Mouse (Mus musculus) brain, embryonic 14.5 days (tissue): ENCODE measurements around the gene Cntn2. TPM values are rescaled to one million over a fixed set of nuclear protein-coding genes. Genes with fewer than 3 reads are reported as not detected.

Experiments used
- DNase-seq: peaks from one replicate; pipeline ENCODE4 v3.0.0-alpha.2; 2011; ENCODE audit warnings: low read depth
- CTCF ChIP-seq: fragments of 200-500 bp; IDR thresholded peaks from 2 replicates; pipeline ENCODE4 v1.5.1; 2012; ENCODE audit warnings: inconsistent platforms, mild to moderate bottlenecking, moderate library complexity, borderline replicate concordance; ENCODE audit not compliant: insufficient read depth, insufficient read length; ENCODE audit errors: extremely low read depth
- POLR2A ChIP-seq: fragments of 200-500 bp; IDR thresholded peaks from 2 replicates; pipeline ENCODE4 v1.6.1; 2012; ENCODE audit warnings: mild to moderate bottlenecking, inconsistent platforms, borderline replicate concordance; ENCODE audit not compliant: poor library complexity, insufficient read depth, insufficient read length, severe bottlenecking; ENCODE audit errors: extremely low read depth
- polyA plus RNA-seq: library from polyadenylated mRNA; depleted of rRNA; stranded (reverse); fragments of >200 nt; gene quantifications from 2 replicates; pipeline ENCODE4 v1.2.3, GENCODE M21; 2012

Cntn2 gene
- polyA plus RNA-seq, 1 experiment, result 92.0 TPM

GRCm38 (mm10) chr1:132567336-132568125 lies 24.5 kb upstream of the Cntn2 start:
- TF ChIP-seq CTCF (no peak), POLR2A (no peak)

GRCm38 (mm10) chr1:132565766-132566165 lies 22.7 kb upstream of the Cntn2 start:
- DNase-seq, result no peak

More at GRCm38 (mm10) chr1:132567336-132568125, 24.5 kb upstream of the Cntn2 start:
- DNase-seq, result no peak

GRCm38 (mm10) chr1:132564946-132565345 lies 21.9 kb upstream of the Cntn2 start:
- DNase-seq, result no peak
- TF ChIP-seq POLR2A (no peak), CTCF (no peak)

More at GRCm38 (mm10) chr1:132565766-132566165, 22.7 kb upstream of the Cntn2 start:
- TF ChIP-seq CTCF (no peak), POLR2A (no peak)

- TF ChIP-seq CTCF (no peak), POLR2A (no peak)
- peak; percentile 89 for DNase-seq
Measured at GRCm38 (mm10) chr1:132562337-132562795, 19.3 kb upstream of the Cntn2 start.

GRCm38 (mm10) chr1:132560907-132561700 lies 18.0 kb upstream of the Cntn2 start:
- peak; percentile 72 for DNase-seq
- TF ChIP-seq CTCF (no peak), POLR2A (no peak)

- peak; percentile 78 for DNase-seq
- no peak for TF ChIP-seq CTCF
- no peak for TF ChIP-seq POLR2A
Measured at GRCm38 (mm10) chr1:132559045-132559444, 16.0 kb upstream of the Cntn2 start.

GRCm38 (mm10) chr1:132557901-132558631 lies 15.0 kb upstream of the Cntn2 start:
- TF ChIP-seq CTCF, result no peak
- no peak for TF ChIP-seq POLR2A
- peak; percentile 92 for DNase-seq

- no peak for TF ChIP-seq CTCF
- no peak for TF ChIP-seq POLR2A
- no peak for DNase-seq
Measured at GRCm38 (mm10) chr1:132543789-132544188, 733 bp upstream of the Cntn2 start.

GRCm38 (mm10) chr1:132541824-132542599 lies 1.0 kb downstream of the Cntn2 start:
- no peak for DNase-seq
- TF ChIP-seq CTCF, result no peak
- no peak for TF ChIP-seq POLR2A

- no peak for TF ChIP-seq POLR2A
- TF ChIP-seq CTCF, result no peak
Measured at GRCm38 (mm10) chr1:132541171-132541823, 1.8 kb downstream of the Cntn2 start.

GRCm38 (mm10) chr1:132540701-132541100 lies 2.4 kb downstream of the Cntn2 start:
- TF ChIP-seq CTCF, result no peak
- no peak for TF ChIP-seq POLR2A
- no peak for DNase-seq

More at GRCm38 (mm10) chr1:132541171-132541823, 1.8 kb downstream of the Cntn2 start:
- DNase-seq, result no peak
